Mouse (Mus musculus) hindbrain, postnatal 0 days (tissue): ENCODE results near the gene Dtd1. TPM values are rescaled to one million over a fixed set of nuclear protein-coding genes. Genes with fewer than 3 reads are reported as not detected.
A peak's percentile ranks its signal among the peaks of the same experiment; 100 is the strongest.

Experiments used
- ATAC-seq: fragments of 200-750 bp; cut with Nextera tagmentation; 2 replicates; pipeline ENCODE4 v1.8.0; 2017; ENCODE audit warnings: mild to moderate bottlenecking, moderate TSS enrichment, moderate library complexity
- DNase-seq: peaks from one replicate; pipeline ENCODE4 v3.0.0-alpha.2; 2015; ENCODE audit warnings: low spot score
- H3K27ac ChIP-seq: fragments of 300-500 bp; sonication (generic); 2 replicates; pipeline ENCODE4 v1.5.1; 2014; ENCODE audit warnings: mild to moderate bottlenecking
- H3K27me3 ChIP-seq: fragments of 300-500 bp; sonication (generic); 2 replicates; pipeline ENCODE4 v1.6.1; 2014; ENCODE audit warnings: low read length, mixed read lengths; ENCODE audit not compliant: insufficient read depth
- H3K36me3 ChIP-seq: fragments of 300-500 bp; sonication (generic); 2 replicates; pipeline ENCODE4 v1.6.1; 2014; ENCODE audit warnings: low read length, mixed read lengths; ENCODE audit not compliant: insufficient read depth
- H3K4me1 ChIP-seq: fragments of 300-500 bp; sonication (generic); 2 replicates; pipeline ENCODE4 v1.6.1; 2014; ENCODE audit warnings: antibody characterized with exemption, low read length, mixed read lengths; ENCODE audit not compliant: insufficient read depth
- H3K4me2 ChIP-seq: fragments of 300-500 bp; sonication (generic); 2 replicates; pipeline ENCODE4 v1.6.1; 2014; ENCODE audit warnings: low read depth, mild to moderate bottlenecking, low read length, moderate library complexity, mixed read lengths
- H3K4me3 ChIP-seq: fragments of 300-500 bp; sonication (generic); 2 replicates; pipeline ENCODE4 v1.5.1; 2014; ENCODE audit warnings: low read length
- H3K9ac ChIP-seq: fragments of 300-500 bp; sonication (generic); replicated peaks from 2 replicates; pipeline ENCODE4 v1.6.1; 2014; ENCODE audit warnings: mild to moderate bottlenecking, low read length, moderate library complexity, mixed read lengths
- H3K9me3 ChIP-seq: fragments of 300-500 bp; sonication (generic); 2 replicates; pipeline ENCODE4 v1.6.1; 2016; ENCODE audit warnings: low read length, mixed read lengths
- CTCF ChIP-seq: IDR thresholded peaks from 2 replicates; pipeline ENCODE4 v1.5.1; 2016; ENCODE audit warnings: antibody characterized with exemption, control low read depth, low read depth
- WGBS: fragments of 180-500 bp; shearing (Covaris S2); extraction: QIAGEN DNeasy Blood & Tissue Kit; methylation state at CpG from one replicate; pipeline ENCODE4 v1.1.7; 2014; 5-methylcytosine and 5-hydroxymethylcytosine counted together
- polyA plus RNA-seq: library from polyadenylated mRNA; unstranded; fragments of >200 nt; fragmentation: Nextera tagmentation; extraction: Ambion mirVana; gene quantifications from 2 replicates; pipeline ENCODE4 v1.2.1, GENCODE M21; 2015
- total RNA-seq: library from RNA; depleted of rRNA; stranded (reverse); fragments of >200 nt; gene quantifications from 2 replicates; pipeline ENCODE4 v1.2.3, GENCODE M21; 2014

Gene Dtd1
- total and polyA plus RNA-seq, 2 experiments from 2014 or later, result 68.5 to 172 TPM

- Histone ChIP-seq H3K4me1 (no peaks in the 10 kb centered on the region), H3K27ac (no peak overlapping the region), H3K9me3 (no peaks in the 10 kb centered on the region), H3K4me2 (no peak overlapping the region), H3K27me3 (no peaks in the 10 kb centered on the region), H3K4me3 (no peak overlapping the region), H3K36me3 (no peaks in the 10 kb centered on the region), H3K9ac (no peak overlapping the region)
- DNase-seq (no peak), ATAC-seq (no peak)
- WGBS, result 78% methylated on average over 5 of the region's 5 CpGs
- no peak for TF ChIP-seq CTCF
These were observed 34.5 kb downstream of the Dtd1 start for GRCm38 (mm10) chr2:144634231-144634630.

- DNase-seq, result peak; percentile 27
- no peak overlapping the region for H3K27ac ChIP-seq
- H3K9me3 ChIP-seq, result no peaks in the 10 kb centered on the region
- H3K9ac ChIP-seq, result no peak overlapping the region
- 65% methylated on average over 2 of the region's 2 CpGs for WGBS
- no peak for TF ChIP-seq CTCF
- H3K36me3 ChIP-seq, result no peaks in the 10 kb centered on the region
- H3K4me1 ChIP-seq, result no peaks in the 10 kb centered on the region
- H3K4me3 ChIP-seq, result no peak overlapping the region
- no peak for ATAC-seq
- no peak overlapping the region for H3K4me2 ChIP-seq
- H3K27me3 ChIP-seq, result no peaks in the 10 kb centered on the region
These were observed 35.0 kb downstream of the Dtd1 start for GRCm38 (mm10) chr2:144634729-144635128.

DNA sequence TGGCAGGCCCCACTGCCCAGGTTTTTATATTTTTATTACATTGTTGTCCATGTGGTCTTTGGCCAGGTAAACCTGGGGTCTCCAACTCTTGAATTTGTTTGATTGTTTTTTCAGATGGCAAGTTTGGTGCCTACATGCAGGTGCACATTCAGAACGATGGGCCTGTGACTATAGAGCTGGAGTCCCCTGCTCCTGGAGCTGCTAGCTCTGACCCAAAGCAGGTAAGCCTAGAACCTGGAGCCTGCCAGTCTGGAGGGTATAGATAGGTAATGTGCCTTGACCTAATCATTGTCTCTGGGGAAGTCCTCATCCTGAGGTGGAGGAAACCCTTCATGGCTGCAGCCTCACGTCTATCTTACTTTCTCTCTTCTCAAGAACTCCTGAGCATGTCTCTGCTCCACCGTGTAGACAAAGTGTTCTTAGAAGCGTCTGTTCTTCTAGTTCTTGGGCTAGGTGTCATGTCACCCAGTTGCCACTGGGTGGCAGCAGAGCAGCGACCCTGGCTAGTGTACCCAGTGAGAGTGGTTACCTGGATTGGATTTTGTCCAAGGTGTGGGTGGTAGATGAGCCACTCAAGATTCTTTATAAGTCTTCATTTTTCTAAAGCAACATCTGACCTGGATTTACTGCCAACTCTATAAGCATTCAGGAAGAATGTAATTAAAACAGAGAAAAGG, 36.1 kb downstream of the Dtd1 start:
- TF ChIP-seq CTCF, result peak; percentile 98
- H3K4me1 ChIP-seq, result no peaks in the 10 kb centered on the region
- no peaks in the 10 kb centered on the region for H3K9me3 ChIP-seq
- no peaks in the 10 kb centered on the region for H3K27me3 ChIP-seq
- H3K4me3 ChIP-seq, result no peak overlapping the region
- H3K27ac ChIP-seq, result no peak overlapping the region
- H3K36me3 ChIP-seq, result no peaks in the 10 kb centered on the region
- WGBS, result 16% methylated on average over 5 of the region's 5 CpGs
- DNase-seq (peak; percentile 88), ATAC-seq (peak; percentile 75)
- H3K4me2 ChIP-seq, result no peak overlapping the region
- no peak overlapping the region for H3K9ac ChIP-seq

DNA sequence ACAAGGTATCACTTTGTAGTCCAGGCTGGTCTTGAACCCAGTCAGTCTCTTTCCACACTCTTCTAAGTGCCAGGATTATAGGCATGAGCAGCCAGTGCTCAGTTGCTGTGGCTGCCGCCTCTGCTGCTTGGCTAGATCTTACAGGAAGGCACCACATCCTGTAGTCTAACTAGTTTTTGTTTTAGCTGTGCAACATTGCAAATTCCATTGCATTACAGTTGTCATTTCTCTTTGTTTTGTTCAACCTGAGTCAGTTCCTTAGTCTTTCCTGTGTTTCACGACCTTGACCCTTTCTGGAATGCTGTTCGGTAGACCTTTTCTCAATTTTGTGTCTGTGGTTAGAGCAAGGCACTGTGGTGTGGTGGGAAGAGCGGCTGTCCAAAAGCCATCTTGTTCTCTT, 37.5 kb downstream of the Dtd1 start:
- Histone ChIP-seq H3K9ac (no peak overlapping the region), H3K27ac (no peak overlapping the region), H3K4me3 (no peak overlapping the region), H3K27me3 (no peaks in the 10 kb centered on the region), H3K4me2 (no peak overlapping the region), H3K4me1 (no peaks in the 10 kb centered on the region), H3K9me3 (no peaks in the 10 kb centered on the region), H3K36me3 (no peaks in the 10 kb centered on the region)
- DNase-seq (no peak), ATAC-seq (no peak)
- 94% methylated on average over 4 of the region's 4 CpGs for WGBS
- TF ChIP-seq CTCF, result no peak

- H3K4me3 ChIP-seq, result no peak overlapping the region
- H3K4me2 ChIP-seq, result no peak overlapping the region
- no peaks in the 10 kb centered on the region for H3K9me3 ChIP-seq
- DNase-seq (peak; percentile 47), ATAC-seq (peak; percentile 22; the same call in 1 of the 2 replicates)
- no peaks in the 10 kb centered on the region for H3K27me3 ChIP-seq
- no peaks in the 10 kb centered on the region for H3K4me1 ChIP-seq
- no peak overlapping the region for H3K27ac ChIP-seq
- WGBS, result 63% methylated on average over 11 of the region's 12 CpGs
- TF ChIP-seq CTCF, result no peak
- no peak overlapping the region; the same call in 1 of the 2 replicates for H3K9ac ChIP-seq
- no peaks in the 10 kb centered on the region for H3K36me3 ChIP-seq
These were observed 38.1 kb downstream of the Dtd1 start for GRCm38 (mm10) chr2:144637671-144638395.

DNA sequence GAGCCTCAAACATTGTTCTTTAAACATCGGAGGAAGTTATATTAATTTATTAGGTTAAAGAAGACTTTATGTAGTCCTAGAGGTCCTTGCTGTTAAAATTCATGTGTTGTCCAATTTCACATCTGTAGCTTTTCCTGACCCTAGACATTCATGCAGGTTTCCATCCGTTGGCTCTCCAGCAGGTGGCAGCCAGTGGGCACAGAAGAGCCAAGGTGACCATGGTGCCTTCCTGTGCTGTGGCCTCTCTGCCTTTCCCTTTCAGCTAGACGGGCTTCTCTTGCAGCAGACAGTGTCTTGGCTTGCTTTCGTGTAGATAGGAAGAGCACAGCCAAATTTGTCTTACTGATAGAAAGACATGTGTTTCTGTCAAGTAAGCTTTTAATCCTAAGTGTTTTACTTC, 39.0 kb downstream of the Dtd1 start:
- WGBS, result 55% methylated on average over 4 of the region's 4 CpGs
- no peaks in the 10 kb centered on the region for H3K27me3 ChIP-seq
- H3K4me1 ChIP-seq, result no peaks in the 10 kb centered on the region
- no peak overlapping the region for H3K27ac ChIP-seq
- H3K9me3 ChIP-seq, result no peaks in the 10 kb centered on the region
- no peak overlapping the region for H3K9ac ChIP-seq
- TF ChIP-seq CTCF, result peak; percentile 81
- no peak overlapping the region for H3K4me3 ChIP-seq
- ATAC-seq (no peak), DNase-seq (peak; percentile 72)
- no peaks in the 10 kb centered on the region for H3K36me3 ChIP-seq
- no peak overlapping the region for H3K4me2 ChIP-seq

GRCm38 (mm10) chr2:144640101-144640500, 40.4 kb downstream of the Dtd1 start:
- Histone ChIP-seq H3K27me3 (no peaks in the 10 kb centered on the region), H3K4me3 (no peak overlapping the region)
- WGBS, result 74% methylated on average over 7 of the region's 7 CpGs

More at GRCm38 (mm10) chr2:144640101-144640500, 40.4 kb downstream of the Dtd1 start:
- Histone ChIP-seq H3K4me1 (no peaks in the 10 kb centered on the region), H3K27ac (no peak overlapping the region), H3K9ac (no peak overlapping the region), H3K4me2 (no peak overlapping the region), H3K36me3 (no peaks in the 10 kb centered on the region), H3K9me3 (no peaks in the 10 kb centered on the region)
- TF ChIP-seq CTCF, result no peak
- no peak for ATAC-seq
- DNase-seq, result no peak
